Mouse (Mus musculus) cerebellum, adult 2 months (tissue): ENCODE data around the gene Gm49711.

ENCODE experiments used
- CTCF ChIP-seq: fragments of 200-500 bp; IDR thresholded peaks from 2 replicates; pipeline ENCODE4 v1.5.1; 2011; ENCODE audit warnings: low read depth, mild to moderate bottlenecking, control low read depth, low read length, moderate library complexity, borderline replicate concordance; ENCODE audit not compliant: insufficient read depth
- POLR2A ChIP-seq: fragments of 200-500 bp; IDR thresholded peaks from 2 replicates; pipeline ENCODE4 v1.6.1; 2011; ENCODE audit warnings: low read length, control low read depth, borderline replicate concordance; ENCODE audit not compliant: insufficient read depth

- TF ChIP-seq CTCF, result no peak
- TF ChIP-seq POLR2A, result no peak
Observed at GRCm38 (mm10) chr16:92058644-92059620, 816 bp downstream of the Gm49711 start.
